Mouse (Mus musculus) liver, postnatal 0 days (tissue): ENCODE results near the gene Alcam.

Experiments used
- CTCF ChIP-seq: sonication (generic); IDR thresholded peaks from 2 replicates; pipeline ENCODE4 v1.5.1; 2016; ENCODE audit warnings: antibody characterized with exemption, low read depth
- EP300 ChIP-seq: IDR thresholded peaks from 2 replicates; pipeline ENCODE4 v1.6.1; 2016; ENCODE audit warnings: antibody characterized with exemption, low read depth, mild to moderate bottlenecking

GRCm38 (mm10) chr16:52222896-52223295 is 231.0 kb downstream of the Alcam start:
- TF ChIP-seq CTCF: no peak
- TF ChIP-seq EP300: no peak
